In the genomic region with DNA sequence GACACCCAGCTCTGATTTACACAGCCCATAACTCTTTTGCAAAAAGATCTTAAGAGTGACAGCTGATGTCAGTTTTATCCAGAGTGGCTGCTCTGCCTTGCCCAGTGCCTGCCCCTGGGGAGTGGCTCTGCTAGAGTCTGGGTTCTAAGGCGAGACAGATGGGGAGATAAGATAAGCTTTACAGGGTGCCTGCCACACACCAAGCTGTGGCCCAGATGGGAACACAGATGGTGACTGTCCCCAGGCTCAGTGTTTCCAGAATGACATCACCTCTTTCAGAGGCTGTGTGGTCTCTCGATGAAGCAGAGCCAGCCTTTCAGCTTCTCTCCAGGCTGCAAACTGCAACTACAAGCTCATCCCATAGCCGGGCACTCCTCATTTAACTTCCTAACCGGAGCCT, we compare ENCODE assay signal across 9 mouse cellular contexts. TPM values are rescaled to one million over a fixed set of nuclear protein-coding genes. Genes with fewer than 3 reads are reported as not detected.
DNase-seq lines count a peak whose midpoint lies in the region; ATAC-seq lines count a peak whose summit lies in the region.
"Had no signal": no experiment of that assay in that cellular context is flagged by ENCODE, and none has a peak within 500 bp of the region (broad histone marks: within the 10 kb centered on the region; RNA-seq: fewer than 3 reads in every experiment).

No protein-coding gene starts in this region.

- H3K4me3 ChIP-seq in heart, embryonic 10.5 days: no peak overlapping the region
- H3K4me3 ChIP-seq: erythroblast, embryonic 14.5 days had no signal

- no peaks in the 10 kb centered on the region for H3K9me3 ChIP-seq in heart, embryonic 10.5 days

- peaks cover 15% of the 10 kb centered on the region; the same call in 1 of the 2 replicates for H3K36me3 ChIP-seq in heart, embryonic 10.5 days

- no peak for ATAC-seq in erythroid progenitor cell, adult 5-6 weeks (replicated peaks; ENCODE audit: low FRiP score, poor library complexity, severe bottlenecking)

- peaks cover 70% of the 10 kb centered on the region for H3K4me1 ChIP-seq in heart, embryonic 10.5 days

- no peaks in the 10 kb centered on the region for H3K27me3 ChIP-seq in heart, embryonic 10.5 days (ENCODE audit: insufficient read depth, poor library complexity, severe bottlenecking)

- 26% methylated on average over 4 of the region's 4 CpGs for WGBS in heart, embryonic 10.5 days

- DNase-seq in heart, postnatal 4 days: peak; percentile 18
- DNase-seq in heart, postnatal 14 days: no peak
- peak; percentile 93 for DNase-seq in cerebellum, adult 11-12 months
- DNase-seq in frontal cortex, postnatal 36 days (ENCODE audit: low spot score in 2 of 2): peak; percentile 75 to 85
- peak; percentile 75 to 79 for DNase-seq in left cerebral cortex, postnatal 14 days (ENCODE audit: low spot score in 2 of 2)
- DNase-seq in right cerebral cortex, adult 18-20 months: peak; percentile 81
- DNase-seq in heart, embryonic 10.5 days (ENCODE audit: low spot score): no peak

- no peak overlapping the region for H3K27ac ChIP-seq in heart, embryonic 10.5 days

- intact Hi-C loops in heart, postnatal 14 days (cut with DNase I): no loop called here
- intact Hi-C loops in left cerebral cortex, postnatal 14 days (cut with DNase I): no loop called here

RNA-seq across cellular contexts. Expression of a gene that starts 41.8 kb away (rescaled TPM):
- 10 to 100 TPM; 15.9 to 16.0 TPM for total RNA-seq in heart, postnatal 4 days (2021)
- total RNA-seq in heart, postnatal 14 days (2021): 10 to 100 TPM; 15.3 to 16.0 TPM
- 10 to 100 TPM; 36.7 to 39.3 TPM for total RNA-seq in left cerebral cortex, postnatal 14 days (2021)
- total RNA-seq in erythroid progenitor cell, adult 5-6 weeks (2015; ENCODE audit: low replicate concordance): 4.2 and 6.1 TPM in 2 replicates
- 1.7 and 4.4 TPM in 2 replicates for total RNA-seq in erythroid progenitor cell, adult 5-6 weeks (2017; ENCODE audit: low replicate concordance)
- polyA plus RNA-seq in heart, embryonic 10.5 days (2016; fragmentation: Nextera tagmentation; extraction: Ambion mirVana): 20.0 and 22.4 TPM in 2 replicates

Comparison
In these comparisons a context has a peak if more than half of its experiments do, and no peak if none do; other contexts are left out.
1. DNase-seq: peak in heart, postnatal 4 days (single experiment), cerebellum, adult 11-12 months (single experiment), frontal cortex, postnatal 36 days (2 of 2), left cerebral cortex, postnatal 14 days (2 of 2) and right cerebral cortex, adult 18-20 months (single experiment); none in heart, postnatal 14 days (0 of 2) and heart, embryonic 10.5 days (single experiment).